Mouse (Mus musculus): ENCODE measurements around the gene Polr2l. TPM values are rescaled to one million over a fixed set of nuclear protein-coding genes. Genes with fewer than 3 reads are reported as not detected.
A peak's percentile ranks its signal among the peaks of the same experiment; 100 is the strongest.
"Not testable (repeated sequence)": the region's sequence is repeated elsewhere in the genome, so short reads cannot be mapped to it uniquely, and the experiment has no call there.

The Polr2l gene
- polyA plus RNA-seq, 1 experiment from 2014 or later = 57.9 TPM

GRCm38 (mm10) chr7:141455610-141456314 is 19.2 kb downstream of the Polr2l start:
- peak overlapping the region; percentile 83 for H3K27ac ChIP-seq
- peaks cover 27% of the 10 kb centered on the region for H3K4me1 ChIP-seq (replicated peaks)
- peak overlapping the region; percentile 67 for H3K9ac ChIP-seq
- no peaks in the 10 kb centered on the region for H3K9me3 ChIP-seq
- H3K4me2 ChIP-seq (replicated peaks) = peak overlapping the region; percentile 95
- peak overlapping the region; percentile 71 for H3K4me3 ChIP-seq (replicated peaks)
- H3K36me3 ChIP-seq = peaks cover 19% of the 10 kb centered on the region
- peak; percentile 48 for ATAC-seq
- peaks cover under 1% of the 10 kb centered on the region for H3K27me3 ChIP-seq (replicated peaks)
- WGBS = 1% methylated on average over 23 of the region's 23 CpGs

DNA sequence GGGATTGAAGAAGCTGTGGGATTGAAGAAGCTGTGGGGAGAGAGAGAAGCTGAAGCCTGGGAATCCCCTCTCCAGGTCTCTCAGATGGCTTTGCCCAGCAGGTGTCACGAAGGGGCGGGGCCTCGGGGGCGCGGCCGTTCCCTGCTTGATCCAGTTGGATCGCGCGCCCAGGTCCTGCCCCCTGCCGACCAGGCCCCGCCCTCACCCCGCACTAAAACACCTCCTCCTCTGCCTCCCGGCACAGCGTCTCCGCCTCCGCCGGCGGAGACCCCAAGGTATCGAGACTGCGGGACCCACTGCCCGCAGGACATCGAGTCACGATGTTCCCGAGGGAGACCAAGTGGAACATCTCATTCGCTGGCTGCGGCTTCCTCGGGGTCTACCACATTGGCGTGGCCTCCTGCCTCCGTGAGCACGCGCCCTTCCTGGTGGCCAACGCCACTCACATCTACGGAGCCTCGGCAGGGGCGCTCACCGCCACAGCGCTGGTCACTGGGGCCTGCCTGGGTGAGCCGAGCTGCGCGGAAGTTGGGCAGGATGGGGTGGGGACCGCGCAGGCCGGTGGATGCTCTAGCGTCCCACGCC is 19.9 kb downstream of the Polr2l start, which contains the start of gene Pnpla2:
Gene Pnpla2 (plus strand): TSS at position 232 of the 585 bp plus-strand sequence.
- WGBS = under 1% methylated on average over 45 of the region's 45 CpGs
- H3K27me3 ChIP-seq (replicated peaks) = no peaks in the 10 kb centered on the region
- ATAC-seq = peak; percentile 91
- peak within 1 kb of the TSS; percentile 83 for H3K27ac ChIP-seq
- H3K9me3 ChIP-seq = no peaks in the 10 kb centered on the region
- peak within 1 kb of the TSS; percentile 71 for H3K4me3 ChIP-seq (replicated peaks)
- peaks cover 21% of the 10 kb centered on the region for H3K4me1 ChIP-seq (replicated peaks)
- peaks cover 26% of the 10 kb centered on the region for H3K36me3 ChIP-seq
- H3K9ac ChIP-seq = peak within 1 kb of the TSS; percentile 67
- H3K4me2 ChIP-seq (replicated peaks) = peak within 1 kb of the TSS; percentile 95

DNA sequence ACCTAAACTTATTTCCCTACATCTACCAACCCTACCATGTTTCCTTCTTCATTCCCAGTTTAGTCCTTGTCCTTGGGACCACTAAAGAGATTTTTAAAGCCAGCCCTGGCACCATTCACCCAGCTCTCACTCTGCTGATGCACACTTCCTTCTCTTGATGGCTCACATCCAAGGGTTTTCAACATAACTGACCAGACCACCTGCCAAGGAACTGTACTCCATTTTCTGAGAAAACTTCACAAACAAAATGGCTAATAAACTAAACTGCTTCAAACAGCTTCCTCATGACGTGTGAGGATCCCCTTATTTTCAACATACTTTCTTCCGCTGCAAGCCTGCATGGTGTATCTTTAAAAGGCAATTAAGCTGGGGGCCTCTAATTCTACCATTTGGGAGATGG is 21.3 kb downstream of the Polr2l start:
- no peaks in the 10 kb centered on the region for H3K27me3 ChIP-seq (replicated peaks)
- no peak overlapping the region for H3K9ac ChIP-seq
- no peaks in the 10 kb centered on the region for H3K9me3 ChIP-seq
- ATAC-seq = no peak
- H3K4me1 ChIP-seq (replicated peaks) = peaks cover 25% of the 10 kb centered on the region
- WGBS = 72% methylated on average over 2 of the region's 2 CpGs
- no peak overlapping the region for H3K4me2 ChIP-seq (replicated peaks)
- no peak overlapping the region for H3K27ac ChIP-seq
- peaks cover 27% of the 10 kb centered on the region for H3K36me3 ChIP-seq
- no peak overlapping the region for H3K4me3 ChIP-seq (replicated peaks)

DNA sequence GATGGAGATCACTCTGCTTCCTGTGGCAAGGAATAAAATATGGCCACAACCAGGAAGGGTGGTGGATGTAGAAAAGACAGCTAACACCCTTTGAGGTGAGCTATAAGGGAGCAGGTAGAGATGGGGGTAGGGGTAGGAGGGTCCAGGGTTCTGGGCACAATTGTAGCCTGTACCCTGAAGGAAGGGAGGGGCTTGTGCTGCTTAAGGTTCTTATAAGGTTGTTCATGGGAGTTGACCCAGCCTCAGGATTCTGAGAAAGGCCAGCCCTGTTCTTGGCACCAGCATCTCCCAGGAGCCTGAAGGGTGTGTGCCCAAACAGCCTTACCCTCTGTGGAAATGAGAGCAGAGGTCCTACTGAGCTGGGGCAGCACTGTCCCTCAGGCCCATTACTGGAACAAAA is 23.0 kb downstream of the Polr2l start:
- Histone ChIP-seq H3K27ac (no peak overlapping the region), H3K36me3 (peaks cover 27% of the 10 kb centered on the region), H3K4me3 (replicated peaks) (no peak overlapping the region), H3K4me1 (replicated peaks) (peaks cover 27% of the 10 kb centered on the region), H3K9ac (no peak overlapping the region), H3K9me3 (no peaks in the 10 kb centered on the region), H3K4me2 (replicated peaks) (no peak overlapping the region), H3K27me3 (replicated peaks) (no peaks in the 10 kb centered on the region)
- ATAC-seq = no peak

DNA sequence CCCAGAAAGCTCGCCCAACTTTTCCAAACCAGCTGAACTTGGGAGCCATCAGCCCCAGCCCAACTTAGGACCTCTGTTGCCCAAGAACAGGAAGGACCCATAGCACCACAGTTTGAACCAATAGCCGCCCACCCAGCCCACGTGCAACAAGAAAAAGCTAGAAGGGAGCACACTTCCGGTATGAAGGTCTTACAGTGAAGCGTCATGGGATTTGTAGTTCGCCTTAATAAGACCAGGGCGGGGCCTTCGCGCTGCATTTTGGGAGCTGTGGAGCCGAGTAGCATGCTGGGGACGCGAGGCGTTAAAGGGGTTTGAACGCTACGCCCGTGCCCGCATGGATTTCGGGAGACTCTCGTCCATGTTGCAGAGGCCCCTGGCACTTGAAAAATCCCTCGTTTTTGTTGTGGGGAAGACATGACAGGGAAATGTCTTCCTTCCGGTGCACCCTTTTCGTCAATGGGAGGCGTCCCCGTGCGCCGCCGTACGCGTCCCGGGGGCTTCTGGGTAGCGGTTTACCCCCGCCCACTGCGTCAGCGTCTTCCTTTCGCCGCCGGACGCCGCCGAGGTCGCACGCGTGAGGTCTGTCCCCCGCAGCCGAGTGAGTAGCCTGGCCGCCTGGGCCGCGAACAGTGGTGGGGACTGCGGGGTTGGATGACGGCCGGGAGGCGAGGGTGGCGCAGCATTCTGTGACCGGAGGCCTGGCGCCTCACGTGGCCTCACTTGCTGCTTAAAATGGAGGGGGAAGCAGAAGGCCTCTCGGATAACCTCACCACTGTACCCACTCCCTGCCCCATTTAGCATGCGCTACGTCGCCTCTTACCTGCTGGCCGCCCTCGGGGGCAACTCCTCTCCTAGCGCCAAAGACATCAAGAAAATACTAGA is 27.6 kb downstream of the Polr2l start, which contains the start of gene Rplp2:
Gene Rplp2 (plus strand): TSS at position 261 of the 882 bp plus-strand sequence.
- H3K4me1 ChIP-seq (replicated peaks) = peaks cover 26% of the 10 kb centered on the region
- H3K27ac ChIP-seq = peak within 1 kb of the TSS; percentile 92
- H3K9me3 ChIP-seq = no peaks in the 10 kb centered on the region
- peak within 1 kb of the TSS; percentile 96 for H3K9ac ChIP-seq
- peak; percentile 92 for ATAC-seq
- H3K4me2 ChIP-seq (replicated peaks) = peak within 1 kb of the TSS; percentile 61
- peak within 1 kb of the TSS; percentile 92 for H3K4me3 ChIP-seq (replicated peaks)
- H3K27me3 ChIP-seq (replicated peaks) = no peaks in the 10 kb centered on the region
- WGBS = under 1% methylated on average over 63 of the region's 63 CpGs
- peaks cover 27% of the 10 kb centered on the region for H3K36me3 ChIP-seq

DNA sequence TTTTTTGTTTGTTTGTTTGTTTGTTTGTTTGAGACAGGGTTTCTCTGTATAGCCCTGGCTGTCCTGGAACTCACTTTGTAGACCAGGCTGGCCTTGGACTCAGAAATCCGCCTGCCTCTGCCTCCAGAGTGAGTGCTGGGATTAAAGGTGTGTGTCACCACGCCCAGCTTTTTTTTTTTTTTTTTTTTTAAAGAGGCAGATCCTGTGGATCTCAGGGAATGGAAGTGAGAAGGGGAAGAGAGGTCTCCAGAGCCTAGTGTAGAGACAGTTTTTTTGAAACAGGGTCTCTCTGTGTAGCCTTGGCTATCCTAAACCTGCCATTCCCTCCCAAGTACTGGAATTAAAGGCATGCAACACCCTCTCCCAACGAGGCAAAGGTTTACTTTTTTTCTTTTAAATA is 28.6 kb downstream of the Polr2l start:
- not testable (repeated sequence) for H3K4me3 ChIP-seq (replicated peaks); H3K9me3 ChIP-seq; H3K9ac ChIP-seq; H3K27ac ChIP-seq; H3K27me3 ChIP-seq (replicated peaks); ATAC-seq; H3K4me2 ChIP-seq (replicated peaks)
- 67% methylated on average over 3 of the region's 3 CpGs for WGBS
- H3K4me1 ChIP-seq (replicated peaks) = peaks cover 33% of the 10 kb centered on the region
- peaks cover 19% of the 10 kb centered on the region for H3K36me3 ChIP-seq

DNA sequence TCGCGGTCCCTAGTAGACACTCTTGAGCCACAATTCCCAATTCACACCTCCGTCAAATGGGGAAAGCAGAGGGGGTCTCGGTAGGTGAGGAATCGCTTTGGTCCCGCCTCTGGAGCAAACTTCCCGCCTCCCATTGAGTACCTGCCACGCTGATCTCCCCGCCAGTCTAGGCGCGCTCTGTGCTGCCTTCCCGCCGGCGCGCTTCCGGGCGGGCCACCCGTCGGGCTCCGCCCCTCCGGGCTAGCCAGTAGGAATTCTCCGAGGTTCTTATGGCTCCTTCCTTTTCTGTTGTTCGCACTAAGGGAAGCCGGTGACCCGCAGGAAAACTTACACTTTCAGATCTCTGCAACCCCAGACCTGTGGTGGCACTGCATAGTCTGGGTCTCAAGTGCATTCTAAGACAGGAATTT is 31.1 kb downstream of the Polr2l start, which contains the start of gene Pidd1:
Gene Pidd1 (minus strand): TSS at position 198 of the 410 bp plus-strand sequence.
- Histone ChIP-seq H3K9ac (peak within 1 kb of the TSS; percentile 69), H3K27me3 (replicated peaks) (no peaks in the 10 kb centered on the region), H3K4me2 (replicated peaks) (peak within 1 kb of the TSS; percentile 88), H3K4me3 (replicated peaks) (peak within 1 kb of the TSS; percentile 53), H3K4me1 (replicated peaks) (peaks cover 38% of the 10 kb centered on the region), H3K9me3 (no peaks in the 10 kb centered on the region), H3K27ac (peak within 1 kb of the TSS; percentile 74), H3K36me3 (no peaks in the 10 kb centered on the region)
- peak; percentile 72 for ATAC-seq
- under 1% methylated on average over 25 of the region's 25 CpGs for WGBS

DNA sequence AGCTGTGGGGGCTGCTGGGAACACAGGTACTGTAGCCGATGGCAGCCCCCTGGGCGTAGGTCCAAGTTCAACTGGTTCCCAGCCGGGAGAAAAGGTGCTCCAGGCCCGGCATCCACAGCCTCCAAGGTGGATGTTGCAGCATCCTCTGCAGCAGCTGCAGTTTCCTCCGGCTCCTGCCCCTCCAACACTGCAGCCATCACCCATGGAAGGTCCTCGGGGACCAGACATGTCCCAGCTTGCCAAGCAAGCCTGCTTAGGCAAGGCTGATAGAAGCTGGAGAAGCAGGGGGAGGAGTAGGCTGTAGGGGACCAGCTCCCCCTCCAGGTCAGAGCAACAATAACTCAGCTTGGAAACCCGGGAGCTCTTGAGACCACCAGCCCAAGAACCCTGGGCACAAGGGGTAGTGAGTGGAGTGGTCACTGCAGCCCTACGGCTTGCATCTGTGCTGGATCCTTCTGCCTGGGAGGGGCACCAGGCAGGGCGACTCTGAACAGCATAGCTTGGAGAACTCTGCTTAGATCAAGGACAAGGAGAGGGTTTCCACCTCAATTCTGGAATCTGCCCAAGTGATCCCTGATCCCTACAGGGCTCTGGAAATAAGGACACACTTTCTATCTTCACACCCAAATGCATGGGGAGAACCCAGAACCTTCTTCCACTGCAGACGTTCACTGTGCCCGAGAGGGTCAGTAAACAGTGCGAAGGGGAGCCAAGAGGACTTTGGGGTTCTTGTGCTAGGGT is 31.7 kb downstream of the Polr2l start:
- Histone ChIP-seq H3K4me1 (replicated peaks) (peaks cover 32% of the 10 kb centered on the region), H3K4me2 (replicated peaks) (peak overlapping the region; percentile 88), H3K27me3 (replicated peaks) (no peaks in the 10 kb centered on the region), H3K36me3 (0 out of 2 replicates have a peak, but pooled peaks cover under 1% of the 10 kb centered on the region), H3K4me3 (replicated peaks) (peak overlapping the region; percentile 53), H3K9ac (peak overlapping the region; percentile 69), H3K27ac (peak overlapping the region; percentile 51), H3K9me3 (no peaks in the 10 kb centered on the region)
- 13% methylated on average over 12 of the region's 12 CpGs for WGBS
- ATAC-seq = peak; percentile 4

DNA sequence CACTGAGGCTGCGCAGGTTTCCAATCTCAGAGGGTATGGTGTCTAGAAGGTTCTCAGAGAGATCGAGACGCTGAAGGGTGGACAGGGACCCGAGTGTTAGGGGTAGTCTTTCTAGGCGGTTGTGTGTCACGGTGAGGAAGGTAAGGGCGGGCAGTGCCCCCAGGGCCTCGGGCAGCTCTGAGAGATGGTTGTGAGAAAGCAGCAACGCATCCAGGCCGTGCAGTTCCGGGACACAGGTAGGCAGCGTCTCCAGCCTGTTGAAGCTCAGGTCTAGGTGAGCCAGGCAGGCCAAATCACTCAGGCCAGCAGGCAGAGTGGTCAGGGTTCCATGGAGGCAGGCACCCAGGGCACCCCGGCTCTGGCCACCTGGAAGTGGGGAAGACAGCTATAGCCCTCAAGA is 32.7 kb downstream of the Polr2l start:
- H3K4me3 ChIP-seq (replicated peaks) = peak overlapping the region; percentile 53; the same call in 1 of the 2 replicates
- H3K36me3 ChIP-seq = 0 out of 2 replicates have a peak, but pooled peaks cover 2% of the 10 kb centered on the region
- H3K4me2 ChIP-seq (replicated peaks) = peak overlapping the region; percentile 88
- no peak overlapping the region for H3K27ac ChIP-seq
- no peak for ATAC-seq
- no peaks in the 10 kb centered on the region for H3K27me3 ChIP-seq (replicated peaks)
- no peaks in the 10 kb centered on the region for H3K9me3 ChIP-seq
- H3K4me1 ChIP-seq (replicated peaks) = peaks cover 31% of the 10 kb centered on the region
- WGBS = 94% methylated on average over 13 of the region's 13 CpGs
- H3K9ac ChIP-seq = peak overlapping the region; percentile 69

GRCm38 (mm10) chr7:141441460-141441859 is 33.5 kb downstream of the Polr2l start:
- Histone ChIP-seq H3K36me3 (0 out of 2 replicates have a peak, but pooled peaks cover 2% of the 10 kb centered on the region), H3K27ac (no peak overlapping the region), H3K4me1 (replicated peaks) (peaks cover 33% of the 10 kb centered on the region), H3K27me3 (replicated peaks) (no peaks in the 10 kb centered on the region), H3K9me3 (no peaks in the 10 kb centered on the region), H3K4me2 (replicated peaks) (no peak overlapping the region), H3K4me3 (replicated peaks) (no peak overlapping the region), H3K9ac (no peak overlapping the region)
- no peak for ATAC-seq
- 91% methylated on average over 9 of the region's 9 CpGs for WGBS

DNA sequence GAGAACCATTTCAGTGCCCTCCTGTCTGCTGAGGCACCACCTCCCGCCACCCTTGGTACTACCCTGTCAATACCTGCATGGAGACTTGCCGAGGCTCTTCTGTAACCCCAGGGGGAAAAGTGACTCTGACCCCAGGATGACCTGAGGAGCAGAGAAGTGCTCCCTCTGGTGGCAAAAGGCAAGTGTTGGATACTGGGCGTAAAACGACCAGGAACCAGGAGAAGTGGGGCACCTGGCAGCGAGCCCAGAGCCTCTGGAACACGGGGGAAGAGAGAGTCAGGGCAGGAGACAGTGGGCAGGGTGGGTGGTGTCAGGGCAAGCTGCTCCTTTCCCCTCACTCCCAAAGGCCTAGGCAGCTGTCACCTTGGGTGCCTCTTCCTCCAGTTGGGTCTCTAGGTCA is 34.3 kb downstream of the Polr2l start:
- ATAC-seq = no peak
- WGBS = 26% methylated on average over 6 of the region's 6 CpGs
- H3K4me3 ChIP-seq (replicated peaks) = no peak overlapping the region

More for the DNA sequence above, 34.3 kb downstream of the Polr2l start:
- no peak overlapping the region for H3K9ac ChIP-seq
- peaks cover 42% of the 10 kb centered on the region for H3K4me1 ChIP-seq (replicated peaks)
- 0 out of 2 replicates have a peak, but pooled peaks cover 2% of the 10 kb centered on the region for H3K36me3 ChIP-seq
- no peaks in the 10 kb centered on the region for H3K27me3 ChIP-seq (replicated peaks)
- no peaks in the 10 kb centered on the region for H3K9me3 ChIP-seq
- H3K27ac ChIP-seq = no peak overlapping the region
- H3K4me2 ChIP-seq (replicated peaks) = no peak overlapping the region
